Mouse (Mus musculus) heart, embryonic 13.5 days (tissue): ENCODE measurements at regions not wholly inside any gene's neighbourhood (a gene's known extent, or its start where the extent isn't known, plus 50 kb on each side); places are given as distances from the start of the nearest gene placed in this dataset.
"Not testable (repeated sequence)": the region's sequence is repeated elsewhere in the genome, so short reads cannot be mapped to it uniquely, and the experiment has no call there.

ENCODE experiments used
- ATAC-seq: fragments of 200-750 bp; cut with Nextera tagmentation; 2 replicates; pipeline ENCODE4 v1.8.0; 2017; ENCODE audit warnings: moderate TSS enrichment; ENCODE audit not compliant: insufficient number of reproducible peaks, low FRiP score, low TSS enrichment; ENCODE audit errors: extremely low read depth
- H3K27ac ChIP-seq: fragments of 300-500 bp; sonication (generic); replicated peaks from 2 replicates; pipeline ENCODE4 v1.5.1; 2015; ENCODE audit warnings: moderate library complexity, mild to moderate bottlenecking, inconsistent platforms
- H3K27me3 ChIP-seq: fragments of 300-500 bp; sonication (generic); replicated peaks from 2 replicates; pipeline ENCODE4 v1.6.1; 2015; ENCODE audit warnings: mild to moderate bottlenecking, inconsistent platforms
- H3K36me3 ChIP-seq: fragments of 300-500 bp; sonication (generic); 2 replicates; pipeline ENCODE4 v1.6.1; 2015; ENCODE audit warnings: mild to moderate bottlenecking, inconsistent platforms
- H3K4me1 ChIP-seq: fragments of 300-500 bp; sonication (generic); 2 replicates; pipeline ENCODE4 v1.6.1; 2015; ENCODE audit warnings: inconsistent platforms
- H3K4me2 ChIP-seq: fragments of 300-500 bp; sonication (generic); 2 replicates; pipeline ENCODE4 v1.6.1; 2015; ENCODE audit warnings: inconsistent platforms, mild to moderate bottlenecking, moderate library complexity
- H3K4me3 ChIP-seq: fragments of 300-500 bp; sonication (generic); 2 replicates; pipeline ENCODE4 v1.5.1; 2015; ENCODE audit warnings: moderate library complexity, mild to moderate bottlenecking, inconsistent platforms
- H3K9ac ChIP-seq: fragments of 300-500 bp; sonication (generic); 2 replicates; pipeline ENCODE4 v1.6.1; 2015; ENCODE audit warnings: inconsistent platforms, mild to moderate bottlenecking, moderate library complexity
- H3K9me3 ChIP-seq: fragments of 300-500 bp; sonication (generic); 2 replicates; pipeline ENCODE4 v1.6.1; 2016; ENCODE audit warnings: inconsistent platforms
- WGBS: fragments of 180-500 bp; shearing (Covaris S2); methylation state at CpG from one replicate; pipeline ENCODE4 v1.1.7; 2015; ENCODE audit warnings: mixed read lengths; 5-methylcytosine and 5-hydroxymethylcytosine counted together

- H3K36me3 ChIP-seq, H3K9me3 ChIP-seq, H3K4me3 ChIP-seq, ATAC-seq, H3K27ac ChIP-seq, H3K4me1 ChIP-seq, H3K27me3 ChIP-seq, H3K4me2 ChIP-seq, H3K9ac ChIP-seq: not testable (repeated sequence)
- WGBS, result 24% methylated on average over 6 of the region's 7 CpGs
Observed at GRCm38 (mm10) chrX:135112109-135112508, 65.3 kb downstream of the Gm15023 start.

GRCm38 (mm10) chrX:135110866-135111265, 66.6 kb downstream of the Gm15023 start:
- not testable (repeated sequence) for ATAC-seq, H3K4me3 ChIP-seq, H3K4me1 ChIP-seq, H3K4me2 ChIP-seq, H3K27me3 ChIP-seq, H3K27ac ChIP-seq, H3K9ac ChIP-seq, H3K36me3 ChIP-seq, H3K9me3 ChIP-seq
- WGBS, result 17% methylated on average over 4 of the region's 4 CpGs

GRCm38 (mm10) chrX:135101594-135101993, 75.8 kb downstream of the Gm15023 start:
- H3K9ac ChIP-seq, result no peak overlapping the region
- no peaks in the 10 kb centered on the region for H3K27me3 ChIP-seq
- no peaks in the 10 kb centered on the region for H3K9me3 ChIP-seq
- no peaks in the 10 kb centered on the region for H3K36me3 ChIP-seq
- H3K4me3 ChIP-seq, result no peak overlapping the region
- 43% methylated on average over 3 of the region's 3 CpGs for WGBS
- ATAC-seq, result no peak
- no peak overlapping the region for H3K27ac ChIP-seq
- no peaks in the 10 kb centered on the region for H3K4me1 ChIP-seq
- no peak overlapping the region for H3K4me2 ChIP-seq

- no peaks in the 10 kb centered on the region for H3K36me3 ChIP-seq
- no peaks in the 10 kb centered on the region for H3K9me3 ChIP-seq
- no peak overlapping the region for H3K4me2 ChIP-seq
- ATAC-seq, result no peak
- H3K27ac ChIP-seq, result no peak overlapping the region
- H3K4me3 ChIP-seq, result no peak overlapping the region
- H3K27me3 ChIP-seq, result no peaks in the 10 kb centered on the region
- no peak overlapping the region for H3K9ac ChIP-seq
- H3K4me1 ChIP-seq, result no peaks in the 10 kb centered on the region
Observed at GRCm38 (mm10) chrX:135098101-135098500, 79.3 kb downstream of the Gm15023 start.

GRCm38 (mm10) chrX:135096206-135096605, 81.2 kb downstream of the Gm15023 start:
- Histone ChIP-seq H3K9me3 (no peaks in the 10 kb centered on the region), H3K27me3 (no peaks in the 10 kb centered on the region), H3K4me3 (no peak overlapping the region), H3K36me3 (no peaks in the 10 kb centered on the region), H3K4me2 (no peak overlapping the region), H3K9ac (no peak overlapping the region), H3K27ac (no peak overlapping the region), H3K4me1 (no peaks in the 10 kb centered on the region)
- 45% methylated on average over 3 of the region's 3 CpGs for WGBS
- ATAC-seq, result no peak

GRCm38 (mm10) chrX:135091074-135091473, 82.1 kb upstream of the Zmat1 start:
- H3K27ac ChIP-seq, result not testable (repeated sequence)

GRCm38 (mm10) chrX:135087068-135087579, 78.1 kb upstream of the Zmat1 start:
- H3K9ac ChIP-seq, H3K27ac ChIP-seq, ATAC-seq, H3K4me2 ChIP-seq, H3K4me3 ChIP-seq, H3K27me3 ChIP-seq, H3K4me1 ChIP-seq, H3K9me3 ChIP-seq, H3K36me3 ChIP-seq: not testable (repeated sequence)
- 28% methylated on average over 7 of the region's 7 CpGs for WGBS

More at GRCm38 (mm10) chrX:135091074-135091473, 82.1 kb upstream of the Zmat1 start:
- 9% methylated on average over 3 of the region's 3 CpGs for WGBS
- H3K9me3 ChIP-seq, H3K4me1 ChIP-seq, H3K4me2 ChIP-seq, H3K27me3 ChIP-seq, H3K9ac ChIP-seq, ATAC-seq, H3K4me3 ChIP-seq, H3K36me3 ChIP-seq: not testable (repeated sequence)

GRCm38 (mm10) chrX:135086564-135086963, 77.6 kb upstream of the Zmat1 start:
- not testable (repeated sequence) for H3K9ac ChIP-seq, ATAC-seq, H3K36me3 ChIP-seq, H3K27me3 ChIP-seq, H3K9me3 ChIP-seq, H3K4me3 ChIP-seq, H3K4me1 ChIP-seq
- WGBS, result 22% methylated on average over 5 of the region's 9 CpGs
- Histone ChIP-seq H3K4me2 (peak overlapping the region; percentile 34), H3K27ac (peak overlapping the region; percentile 69)

GRCm38 (mm10) chrX:135085770-135086553, 77.0 kb upstream of the Zmat1 start:
- not testable (repeated sequence) for H3K27me3 ChIP-seq, ATAC-seq, H3K9ac ChIP-seq, H3K9me3 ChIP-seq, H3K4me3 ChIP-seq, H3K4me1 ChIP-seq, H3K36me3 ChIP-seq
- Histone ChIP-seq H3K27ac (peak overlapping the region; percentile 69), H3K4me2 (peak overlapping the region; percentile 34)
- 39% methylated on average over 14 of the region's 14 CpGs for WGBS

- H3K9me3 ChIP-seq, result no peaks in the 10 kb centered on the region
- no peak overlapping the region for H3K27ac ChIP-seq
- peaks cover 3% of the 10 kb centered on the region; the same call in 1 of the 2 replicates for H3K27me3 ChIP-seq
- WGBS, result 69% methylated on average over 2 of the region's 2 CpGs
- H3K4me1 ChIP-seq, result peaks cover 12% of the 10 kb centered on the region
- no peak overlapping the region for H3K4me2 ChIP-seq
- no peak overlapping the region for H3K4me3 ChIP-seq
- ATAC-seq, result no peak
- no peak overlapping the region for H3K9ac ChIP-seq
- H3K36me3 ChIP-seq, result no peaks in the 10 kb centered on the region
Observed at GRCm38 (mm10) chrX:135080380-135081158, 71.6 kb upstream of the Zmat1 start.

GRCm38 (mm10) chrX:135079388-135079787, 70.4 kb upstream of the Zmat1 start:
- 68% methylated on average over 2 of the region's 2 CpGs for WGBS
- H3K36me3 ChIP-seq, result no peaks in the 10 kb centered on the region

More at GRCm38 (mm10) chrX:135079388-135079787, 70.4 kb upstream of the Zmat1 start:
- Histone ChIP-seq H3K4me3 (no peak overlapping the region), H3K9me3 (no peaks in the 10 kb centered on the region), H3K9ac (no peak overlapping the region), H3K27ac (no peak overlapping the region), H3K4me2 (no peak overlapping the region), H3K27me3 (peaks cover 3% of the 10 kb centered on the region; the same call in 1 of the 2 replicates), H3K4me1 (peaks cover 12% of the 10 kb centered on the region)
- no peak for ATAC-seq
